Mouse (Mus musculus): ENCODE data around the gene Il12rb1.

GRCm38 (mm10) chr8:70802786-70803510, 5.3 kb upstream of the Il12rb1 start:
- TF ChIP-seq CTCF (conservative IDR thresholded peaks at IDR 0.05; ENCODE audit: low read length) (no peak), POU5F1 (IDR thresholded peaks at IDR 0.05; ENCODE audit: borderline replicate concordance, low read length) (no peak), NANOG (IDR thresholded peaks at IDR 0.05; ENCODE audit: borderline replicate concordance, low read length) (no peak)

Data from E14TG2a.4 (cell line).